Mouse (Mus musculus) CH12F3 (cell line): ENCODE measurements around the gene Gm20388.

Experiments used
- in situ Hi-C: fragments of 300-500 bp; cut with MboI; formaldehyde crosslinking; loops from 2 replicates; pipeline ENCODE4 v1.14.3; 2020; ENCODE audit warnings: low sequenced_read_pairs

The Gm20388 gene

DNA sequence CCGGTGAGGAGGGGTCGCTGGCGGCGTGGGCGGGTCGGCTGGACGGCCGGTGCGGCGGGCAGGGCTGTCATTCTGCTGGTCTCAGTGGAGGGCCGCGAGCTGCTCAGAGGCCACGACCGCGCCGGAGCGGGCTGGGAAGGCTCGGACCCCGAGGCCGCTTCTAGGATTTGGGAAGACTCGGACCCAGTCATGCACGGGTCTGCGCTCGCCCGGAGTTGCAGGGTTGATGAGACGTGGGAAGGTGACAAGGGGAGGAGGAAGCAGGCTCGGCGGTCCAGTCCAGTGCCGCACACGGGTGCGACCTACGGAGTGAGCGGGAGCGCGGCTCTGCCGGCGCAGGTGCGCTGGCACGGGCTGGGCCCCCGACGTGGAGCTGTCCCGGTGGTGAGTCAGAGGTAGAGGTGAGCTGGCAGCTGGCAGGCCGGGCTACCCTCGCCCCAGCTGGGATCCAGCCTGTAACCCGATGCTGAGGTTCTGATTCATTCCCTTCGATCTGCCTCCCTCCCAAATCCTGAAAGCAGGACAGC lies 203.7 kb downstream of the Gm20388 start:
- in situ Hi-C loops: no loop called here

DNA sequence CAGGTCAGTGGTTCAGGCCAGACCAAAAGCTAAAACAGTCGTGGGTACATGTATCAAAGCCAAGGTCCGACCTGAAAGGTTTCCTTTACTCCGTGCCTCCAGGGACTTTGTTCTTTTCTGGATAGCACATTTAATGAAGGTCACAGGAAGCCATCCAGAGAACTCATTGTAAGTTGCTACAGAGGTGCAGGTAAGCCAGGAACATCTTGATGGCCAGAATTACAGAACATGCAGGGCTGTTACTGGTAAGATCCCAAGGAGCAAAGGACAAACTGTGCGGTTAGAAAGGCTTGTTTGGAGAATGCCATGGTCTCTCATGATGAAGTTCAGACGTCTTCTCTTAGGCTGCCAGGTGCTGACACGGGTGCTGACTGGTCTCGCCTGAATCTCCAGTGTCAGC lies 206.0 kb downstream of the Gm20388 start:
- in situ Hi-C loops: no loop called here

DNA sequence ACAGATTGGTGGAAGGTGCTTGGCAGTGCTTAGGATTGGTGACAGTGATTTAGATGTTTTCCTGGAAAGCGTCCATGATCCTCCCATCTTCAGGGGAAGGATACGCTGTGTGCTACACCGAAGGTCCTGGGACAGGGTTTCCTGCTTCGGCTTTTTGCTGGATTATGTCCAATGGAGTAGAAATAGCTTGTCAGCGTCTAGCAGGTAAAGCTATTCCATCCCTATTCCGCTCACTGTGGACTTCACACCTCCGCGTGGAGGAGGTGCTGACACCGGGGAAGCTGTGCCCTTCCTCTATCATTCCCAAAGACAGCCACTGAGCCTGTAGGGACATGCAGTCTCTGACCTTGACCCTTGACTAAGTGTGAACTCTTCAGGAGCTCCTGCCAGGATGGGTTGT lies 207.5 kb downstream of the Gm20388 start:
- in situ Hi-C loops: no loop called here

DNA sequence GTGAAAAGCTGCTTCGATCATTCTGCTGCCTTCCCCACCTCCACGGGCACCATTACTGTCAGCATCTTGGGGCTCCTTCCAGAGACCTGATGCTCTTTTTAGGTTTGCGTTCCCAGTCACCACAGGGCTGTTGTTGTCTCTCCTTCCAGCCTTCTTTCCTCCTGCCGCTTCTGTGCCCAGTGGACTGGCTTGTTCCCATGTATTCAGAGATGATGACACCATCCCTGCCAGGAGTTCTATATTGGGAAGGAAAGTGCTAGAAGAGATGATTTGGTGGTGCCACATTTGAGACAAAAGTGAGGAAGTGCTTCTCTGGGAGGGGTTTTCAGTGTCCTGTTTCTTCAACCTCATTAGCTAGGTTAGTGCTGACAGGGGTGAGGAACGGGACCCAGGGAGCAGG lies 208.2 kb downstream of the Gm20388 start:
- in situ Hi-C loops: no loop called here

DNA sequence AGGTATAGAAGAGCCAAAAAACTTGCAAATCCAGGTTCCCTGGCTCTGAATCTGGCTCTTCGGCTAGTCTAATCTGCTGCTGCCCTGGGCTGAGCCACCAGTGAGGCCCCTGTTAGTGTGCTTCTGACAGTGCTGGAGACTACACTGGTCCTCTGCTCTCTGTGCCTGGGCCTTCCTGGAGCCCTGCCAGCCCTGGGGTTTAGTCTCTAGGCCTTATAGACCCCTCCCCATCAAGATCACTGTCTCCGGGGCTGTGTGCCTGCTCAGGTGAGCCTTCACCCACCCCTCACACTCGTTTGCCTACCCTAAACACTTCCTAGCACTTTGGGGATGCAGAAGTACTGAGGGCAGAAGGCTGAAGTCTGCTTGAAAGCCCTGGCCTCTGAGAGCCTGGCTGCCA lies 208.8 kb downstream of the Gm20388 start:
- in situ Hi-C loops: no loop called here

DNA sequence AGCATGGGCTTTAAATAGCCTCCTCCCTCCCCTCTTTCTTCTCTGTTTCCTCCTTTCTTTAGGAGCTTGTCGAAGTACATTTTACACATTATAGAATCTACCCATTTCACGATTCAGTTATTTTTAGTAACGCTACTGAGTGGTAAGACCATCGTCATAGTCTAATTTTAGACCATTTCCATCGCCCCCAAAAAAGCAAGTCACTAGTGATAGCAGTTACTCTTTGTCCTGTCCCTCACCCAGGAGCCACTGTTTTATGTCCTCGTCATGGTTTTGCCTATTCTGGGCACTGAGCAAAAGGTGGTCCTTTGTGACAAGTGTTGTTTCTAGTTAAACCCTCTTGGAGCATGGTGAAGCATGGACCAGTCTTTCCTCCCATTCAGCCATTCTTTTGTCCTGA lies 209.3 kb downstream of the Gm20388 start:
- in situ Hi-C loops: no loop called here

DNA sequence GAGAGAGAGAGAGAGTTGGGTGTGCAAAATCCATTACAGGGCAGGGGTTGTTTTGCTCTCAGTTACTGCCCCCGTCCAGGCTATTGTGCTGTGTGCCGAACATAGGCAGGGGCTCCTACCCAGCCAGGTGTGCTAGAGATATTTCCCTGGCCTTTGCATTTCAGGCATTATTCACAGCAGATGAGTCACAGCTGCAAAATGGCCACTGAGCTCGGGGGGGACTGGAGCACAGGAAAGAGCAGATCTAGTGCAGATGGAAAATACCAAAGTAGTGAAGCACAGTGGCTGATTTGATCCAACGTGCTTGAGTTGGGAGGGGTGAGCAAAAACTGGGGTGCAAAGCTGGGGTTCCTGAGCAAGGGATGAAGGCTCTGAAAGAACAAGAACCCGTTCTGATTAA lies 210.3 kb downstream of the Gm20388 start:
- in situ Hi-C loops: no loop called here

DNA sequence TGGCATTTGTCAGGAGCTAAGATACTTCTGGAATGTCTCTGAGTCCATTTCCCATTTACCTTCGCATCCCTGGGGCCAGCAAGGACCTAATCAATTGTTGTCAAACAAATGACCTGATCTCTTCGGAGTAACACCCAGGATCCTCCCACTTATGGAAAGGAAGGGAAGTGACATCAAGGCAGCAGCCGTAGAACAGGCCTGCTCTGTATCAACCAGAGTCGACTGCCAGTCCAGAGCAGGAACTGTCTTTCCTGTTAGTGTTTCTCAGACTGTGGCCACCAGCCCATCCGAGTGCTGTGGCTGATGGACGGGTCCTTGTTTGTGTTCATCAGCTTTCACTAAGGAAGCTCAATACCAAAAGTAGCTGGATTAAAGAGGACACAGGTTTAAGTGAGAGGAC lies 213.6 kb downstream of the Gm20388 start:
- in situ Hi-C loops: no loop called here

DNA sequence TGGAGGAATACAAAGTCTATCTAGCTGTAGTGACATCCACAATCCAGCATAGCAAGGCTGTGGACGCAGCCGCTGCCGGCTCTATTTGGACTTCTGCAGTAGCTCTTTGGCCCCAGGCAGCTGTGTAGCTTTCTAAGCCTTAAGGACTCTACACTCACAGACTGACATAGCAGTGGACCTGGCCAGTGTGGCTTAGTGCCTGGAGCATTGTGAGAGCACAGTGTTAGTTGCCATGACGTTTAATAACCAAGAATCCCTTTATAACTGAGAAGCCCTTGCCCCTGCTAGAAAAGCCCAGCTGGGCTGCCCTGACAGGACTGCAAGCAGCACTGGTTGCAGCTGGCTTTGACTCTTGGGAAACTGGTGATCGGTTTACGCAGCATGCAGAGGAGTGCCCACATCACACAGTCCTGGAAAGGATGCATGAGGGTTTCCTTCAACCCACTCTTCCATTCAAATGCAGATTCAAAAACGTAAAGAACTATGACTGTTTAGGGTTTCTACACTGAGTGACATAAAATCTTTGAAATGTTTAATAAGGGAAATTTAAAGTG lies 214.3 kb downstream of the Gm20388 start:
- in situ Hi-C loops: no loop called here

DNA sequence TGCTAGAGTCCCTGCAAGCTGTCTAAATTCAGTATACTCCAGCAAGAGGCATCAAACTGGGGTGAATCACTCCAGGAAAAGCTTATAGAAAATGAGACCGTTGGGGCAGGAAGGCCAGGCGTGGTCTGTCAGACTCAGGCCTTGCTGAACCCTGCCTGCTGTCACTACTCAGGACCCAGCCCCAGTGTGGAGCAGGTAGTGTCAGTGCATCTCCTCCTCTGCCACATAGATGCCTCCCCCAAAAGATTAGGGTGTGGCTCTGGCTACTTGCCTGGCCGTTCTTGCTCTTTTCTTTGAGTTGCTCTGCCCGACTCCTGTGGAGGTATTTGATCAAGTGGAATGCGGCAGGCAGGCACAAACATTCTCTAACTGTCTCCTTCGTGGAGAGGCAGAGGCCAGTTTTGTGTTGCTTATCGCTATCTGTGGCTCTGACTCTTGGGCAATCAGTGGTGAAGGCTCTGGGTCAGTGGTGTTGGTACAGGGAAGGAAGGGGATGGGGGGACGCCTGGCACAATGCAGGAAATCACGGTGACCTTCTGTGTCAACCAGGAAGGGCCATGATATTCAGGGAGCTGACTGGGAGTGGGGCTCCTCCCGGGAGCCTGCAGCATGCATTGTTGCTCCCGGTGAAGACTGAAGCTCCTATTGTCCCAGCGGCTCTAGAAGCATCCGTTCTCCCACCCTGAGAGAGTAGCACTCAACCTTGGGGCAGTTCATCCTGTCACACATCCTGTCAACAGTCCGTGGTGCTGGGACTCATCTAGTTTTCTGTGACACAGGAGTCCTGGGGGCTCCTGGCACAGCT lies 215.9 kb downstream of the Gm20388 start:
- in situ Hi-C loops: no loop called here

DNA sequence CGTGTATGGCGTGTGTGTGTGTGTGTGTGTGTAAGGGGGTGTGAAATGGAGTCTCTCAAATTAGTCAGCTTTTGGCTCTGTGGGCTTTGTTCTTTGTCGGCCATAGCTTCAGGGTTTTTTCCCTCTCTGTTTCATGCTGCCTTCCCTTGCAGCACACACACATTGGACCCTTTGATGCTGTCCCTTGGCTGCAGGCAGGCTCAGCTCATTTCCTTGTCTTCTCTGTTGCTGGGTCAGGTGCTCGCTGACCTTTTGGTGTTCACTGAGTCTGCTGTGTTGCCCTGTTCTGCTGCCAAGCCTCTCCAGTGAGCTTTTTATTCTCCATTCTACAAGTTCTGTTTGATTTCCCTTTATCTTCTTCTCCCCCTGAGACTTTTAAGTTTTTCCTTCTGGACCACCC lies 218.9 kb downstream of the Gm20388 start:
- in situ Hi-C loops: no loop called here

DNA sequence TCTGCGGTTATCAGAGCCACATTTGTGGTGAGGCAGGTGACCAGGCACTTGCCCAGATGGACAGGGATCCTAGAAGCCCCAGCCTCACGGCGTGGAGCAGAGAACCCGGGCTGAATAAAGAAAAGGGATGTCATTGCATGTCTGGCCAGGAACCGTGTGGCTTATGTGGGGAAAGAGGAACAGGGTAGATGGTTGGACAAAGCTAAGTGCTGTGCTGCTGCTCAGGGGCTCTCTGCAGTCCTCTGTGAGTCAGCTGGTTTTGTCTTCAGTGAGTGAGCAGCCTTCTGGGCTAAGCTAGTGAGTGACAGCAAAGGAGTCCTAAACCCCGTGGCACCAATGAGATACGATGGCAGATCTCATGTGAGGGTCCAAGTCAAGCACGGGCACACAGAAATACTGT lies 220.5 kb downstream of the Gm20388 start:
- in situ Hi-C loops: no loop called here

DNA sequence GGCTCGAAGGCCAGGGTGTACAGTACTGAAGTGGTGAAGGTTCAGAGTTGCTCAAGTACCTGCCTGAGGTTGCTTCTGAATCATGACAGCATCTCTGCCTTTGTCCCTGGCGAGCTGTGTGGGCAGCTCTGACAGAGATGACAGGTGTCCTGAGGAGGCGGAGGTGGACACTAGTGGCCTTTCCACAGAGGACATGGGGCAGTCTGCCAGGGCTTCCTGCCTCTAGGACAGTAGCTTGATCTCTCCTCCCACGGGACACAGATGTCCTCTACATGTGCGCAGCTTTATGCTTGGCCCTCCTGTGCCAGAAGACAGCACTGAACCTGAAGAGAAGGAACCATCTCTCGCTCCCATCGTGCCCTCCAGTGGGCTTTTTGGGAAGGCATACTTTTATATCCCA lies 222.5 kb downstream of the Gm20388 start:
- in situ Hi-C loops: no loop called here

DNA sequence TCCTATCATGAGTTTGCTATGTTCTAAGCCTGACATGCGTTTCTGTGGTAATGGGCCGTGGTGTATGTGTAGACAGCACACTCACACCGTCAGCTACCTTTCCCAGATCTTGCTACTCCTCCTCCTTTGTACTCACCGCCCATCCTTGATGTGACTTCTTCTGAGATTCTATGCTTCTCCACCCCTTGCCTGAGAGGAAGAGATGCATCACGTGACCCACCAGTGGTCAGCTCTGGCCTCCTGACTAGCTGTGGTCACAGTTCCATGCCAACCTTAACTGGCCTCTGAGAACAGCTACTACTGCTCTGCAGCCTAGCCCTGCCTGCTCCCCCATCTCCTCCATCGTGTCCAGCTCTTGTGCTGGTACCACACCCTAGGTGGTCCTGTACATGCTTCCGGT lies 225.0 kb downstream of the Gm20388 start:
- in situ Hi-C loops: no loop called here

DNA sequence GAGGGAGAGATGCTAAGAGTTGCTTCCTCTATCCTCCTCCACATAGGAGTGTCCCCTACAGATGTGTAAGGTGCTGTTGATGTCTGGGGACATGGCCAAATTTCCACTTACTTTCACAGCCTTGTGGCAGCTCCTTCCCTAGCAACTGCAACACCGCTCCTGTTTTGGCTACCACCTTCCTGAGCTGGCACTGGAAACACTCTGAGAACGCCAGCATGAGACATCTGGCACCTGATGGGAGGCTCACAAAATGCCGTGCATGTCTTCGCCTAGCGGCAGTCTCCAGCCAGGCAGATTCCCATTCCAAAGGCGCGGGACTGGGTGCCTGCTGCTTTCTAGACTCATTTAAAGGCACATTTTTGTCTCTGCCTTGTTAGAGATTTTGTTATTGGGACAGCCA lies 226.0 kb downstream of the Gm20388 start:
- in situ Hi-C loops: no loop called here

DNA sequence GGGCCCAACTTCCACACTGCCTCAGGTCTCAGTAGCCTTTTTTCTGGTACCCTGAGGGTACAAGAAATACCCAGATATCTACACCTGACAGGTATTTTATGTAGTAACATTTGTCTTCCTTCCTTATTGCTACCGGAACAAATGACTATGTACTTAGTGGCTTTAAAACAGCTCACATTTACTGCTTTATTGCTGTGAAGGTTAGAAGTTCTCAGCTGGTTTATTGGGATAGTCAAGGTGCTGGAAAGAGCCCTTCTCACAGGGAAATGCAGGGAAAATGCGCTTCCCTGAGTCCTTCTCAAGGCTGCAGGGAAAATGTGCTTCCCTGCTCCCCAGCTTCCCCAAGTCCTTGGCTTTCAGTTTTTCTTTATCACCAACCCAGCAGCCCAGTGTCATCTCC lies 228.3 kb downstream of the Gm20388 start:
- in situ Hi-C loops: no loop called here

DNA sequence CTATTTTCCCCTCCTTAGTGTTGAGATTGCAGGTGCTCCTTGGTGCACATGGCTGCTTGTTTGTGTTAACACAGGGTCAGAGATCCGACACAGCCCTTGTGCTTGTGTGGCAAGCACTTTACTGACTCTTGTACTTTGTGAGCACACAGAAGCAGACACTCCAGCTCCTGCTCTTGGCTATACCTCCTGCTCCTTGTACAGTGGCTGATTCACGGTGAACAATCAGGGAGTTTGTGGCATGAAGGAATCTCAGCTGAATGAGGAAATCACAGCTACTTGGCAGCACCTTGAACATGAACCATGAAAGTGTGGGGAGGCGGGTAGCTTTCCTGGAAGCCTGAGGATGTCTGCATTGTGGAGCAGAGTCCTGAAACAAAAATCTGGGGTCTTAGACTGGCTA lies 230.1 kb downstream of the Gm20388 start:
- in situ Hi-C loops: no loop called here

DNA sequence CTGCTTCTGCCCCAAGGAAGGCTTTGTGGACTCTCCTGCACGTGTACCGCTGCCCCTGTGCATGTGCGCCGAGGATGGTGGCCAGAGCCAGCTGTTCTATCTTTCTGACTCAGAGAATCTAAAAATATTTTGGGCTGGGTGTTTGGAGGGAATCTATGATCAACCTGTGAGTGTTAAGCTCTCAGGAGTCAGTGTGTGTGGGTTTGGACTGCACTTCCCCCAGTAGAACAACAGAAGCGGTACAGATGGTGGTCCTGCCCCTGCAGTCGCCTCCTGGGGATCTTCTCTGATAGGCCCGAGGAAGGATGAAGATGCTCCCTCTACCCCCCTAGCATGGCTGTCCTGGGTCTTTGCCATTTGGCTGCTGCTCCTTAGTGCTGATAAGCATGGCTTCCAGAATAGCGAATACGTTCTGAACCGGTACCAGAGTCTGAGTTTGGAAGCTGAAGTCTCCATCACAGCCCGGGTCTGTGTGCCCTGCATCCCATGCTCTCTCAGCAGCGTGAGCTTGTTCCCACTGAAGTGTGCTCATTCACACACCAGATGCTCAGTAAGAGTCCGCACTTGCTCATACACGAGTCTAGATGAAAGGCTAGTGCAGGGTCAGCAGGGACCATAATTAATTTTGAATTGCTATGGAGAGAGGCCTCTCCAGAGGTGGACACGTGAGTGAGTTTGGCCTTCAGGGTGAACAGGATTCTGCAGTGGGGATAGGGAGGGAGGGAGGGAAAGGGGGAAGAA lies 233.4 kb downstream of the Gm20388 start:
- in situ Hi-C loops: no loop called here

DNA sequence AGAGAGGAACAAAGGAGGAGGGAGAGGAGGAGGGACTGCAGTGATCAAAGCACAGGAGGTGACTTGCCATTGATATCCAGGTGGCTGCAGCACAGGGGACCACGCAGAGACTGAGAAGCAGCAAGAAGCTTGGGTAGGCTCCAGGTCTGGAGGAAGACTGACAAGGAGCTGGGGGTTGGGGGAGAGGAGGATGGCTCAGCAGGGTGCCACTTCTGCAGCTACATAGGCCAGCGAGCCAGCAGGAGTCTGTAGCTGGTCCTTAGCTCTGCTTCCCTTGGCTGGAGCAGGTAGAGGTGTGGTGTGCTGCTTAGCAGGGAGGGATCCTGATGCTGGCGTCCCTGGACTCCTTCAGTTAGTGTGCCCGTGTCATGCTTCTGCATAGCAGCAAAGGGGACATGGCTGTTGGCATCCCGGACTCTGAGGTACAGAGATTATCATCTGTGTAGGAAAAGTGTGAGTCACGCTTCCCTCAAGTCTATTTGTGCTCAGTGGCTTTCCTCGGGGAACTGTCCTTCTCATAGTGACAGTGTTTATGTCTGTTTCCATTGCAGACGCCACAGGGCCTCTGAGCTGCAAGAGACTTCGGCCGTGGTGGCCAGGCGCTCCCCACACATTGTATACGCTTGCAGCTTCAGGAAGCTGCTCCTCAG lies 234.1 kb downstream of the Gm20388 start:
- in situ Hi-C loops: no loop called here

DNA sequence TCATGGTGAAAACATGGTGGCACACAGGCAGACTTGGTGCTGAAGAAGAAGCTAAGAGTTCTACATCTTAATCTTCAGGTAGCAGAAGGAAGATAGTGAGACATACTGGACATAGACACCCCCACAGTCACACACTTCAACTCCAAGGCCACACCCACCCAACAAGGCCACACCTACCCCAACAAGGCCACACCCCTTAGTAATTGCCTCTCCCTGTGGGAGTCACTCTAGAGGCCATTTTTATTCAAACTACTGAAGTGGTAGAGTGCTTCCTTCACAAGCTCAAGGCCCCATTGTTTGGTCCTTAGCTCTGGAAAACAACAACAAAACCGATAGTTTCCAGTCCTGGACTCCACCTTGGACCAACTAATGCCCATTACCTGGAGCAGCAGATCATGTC lies 235.4 kb downstream of the Gm20388 start:
- in situ Hi-C loops: no loop called here

DNA sequence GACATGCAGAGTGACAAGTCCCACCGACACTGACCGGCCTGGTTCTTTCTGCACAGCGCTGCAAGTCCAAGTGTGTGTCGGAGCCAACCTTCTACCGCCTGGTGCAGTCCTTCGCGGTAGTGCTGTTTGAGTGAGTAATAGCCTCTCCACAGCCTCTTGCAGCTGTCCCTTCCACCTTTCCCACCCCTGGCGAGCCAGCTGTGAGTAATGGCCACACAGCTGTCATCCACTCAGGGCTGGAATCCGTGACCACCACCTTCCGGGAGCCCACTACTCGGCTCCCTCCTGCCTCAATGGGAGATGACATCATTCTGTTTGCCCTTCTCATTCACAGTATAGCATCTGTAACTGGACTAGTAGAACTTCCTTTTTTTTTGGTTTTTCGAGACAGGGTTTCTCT lies 239.4 kb downstream of the Gm20388 start:
- in situ Hi-C loops: no loop called here
